Mouse (Mus musculus) intestine, embryonic 14.5 days (tissue): ENCODE measurements around the gene Spout1. TPM values are rescaled to one million over a fixed set of nuclear protein-coding genes. Genes with fewer than 3 reads are reported as not detected.

Experiments used
- ATAC-seq: fragments of 200-750 bp; cut with Nextera tagmentation; replicated peaks from 2 replicates; pipeline ENCODE4 v1.8.0; 2017; ENCODE audit warnings: low read depth, moderate number of reproducible peaks, moderate TSS enrichment, moderate library complexity; ENCODE audit not compliant: low FRiP score, low TSS enrichment
- DNase-seq: peaks from one replicate; pipeline ENCODE4 v3.0.0-alpha.2; 2018; ENCODE audit warnings: low spot score
- H3K27ac ChIP-seq: fragments of 300-500 bp; sonication (generic); 2 replicates; pipeline ENCODE4 v1.5.1; 2014; ENCODE audit warnings: low read depth, mild to moderate bottlenecking, control low read depth
- H3K27me3 ChIP-seq: fragments of 300-500 bp; sonication (generic); replicated peaks from 2 replicates; pipeline ENCODE4 v1.6.1; 2014; ENCODE audit warnings: low read length, control low read depth; ENCODE audit not compliant: control insufficient read depth, insufficient read depth
- H3K36me3 ChIP-seq: fragments of 300-500 bp; sonication (generic); 2 replicates; pipeline ENCODE4 v1.6.1; 2014; ENCODE audit warnings: low read length, control low read depth; ENCODE audit not compliant: control insufficient read depth, insufficient read depth
- H3K4me1 ChIP-seq: fragments of 300-500 bp; sonication (generic); replicated peaks from 2 replicates; pipeline ENCODE4 v1.6.1; 2014; ENCODE audit warnings: low read length, control low read depth, mixed read lengths; ENCODE audit not compliant: control insufficient read depth, insufficient read depth
- H3K4me2 ChIP-seq: fragments of 300-500 bp; sonication (generic); 2 replicates; pipeline ENCODE4 v1.6.1; 2014; ENCODE audit warnings: low read length
- H3K4me3 ChIP-seq: fragments of 300-500 bp; sonication (generic); 2 replicates; pipeline ENCODE4 v1.5.1; 2014; ENCODE audit warnings: low read depth, low read length, control low read depth, mixed read lengths
- H3K9ac ChIP-seq: fragments of 300-500 bp; sonication (generic); 2 replicates; pipeline ENCODE4 v1.6.1; 2014; ENCODE audit warnings: mild to moderate bottlenecking, low read length
- H3K9me3 ChIP-seq: fragments of 300-500 bp; sonication (generic); 2 replicates; pipeline ENCODE4 v1.6.1; 2016; ENCODE audit warnings: low read length, control low read depth; ENCODE audit not compliant: control insufficient read depth
- WGBS: fragments of 180-500 bp; shearing (Covaris S2); extraction: QIAGEN DNeasy Blood & Tissue Kit; methylation state at CpG from one replicate; pipeline ENCODE4 v1.1.7; 2014; 5-methylcytosine and 5-hydroxymethylcytosine counted together
- polyA plus RNA-seq: library from polyadenylated mRNA; unstranded; fragments of >200 nt; fragmentation: Nextera tagmentation; extraction: Ambion mirVana; gene quantifications from 2 replicates; pipeline ENCODE4 v1.2.1, GENCODE M21; 2014

The Spout1 gene
- polyA plus RNA-seq, result 71.1 and 74.1 TPM in 2 replicates

- Histone ChIP-seq H3K4me2 (peak within 1 kb of the TSS; percentile 89), H3K36me3 (peaks cover 36% of the 10 kb centered on the region), H3K9ac (peak within 1 kb of the TSS; percentile 78), H3K27ac (0 out of 2 replicates have a peak within 1 kb of the TSS, but pooled peaks have one; percentile 22), H3K27me3 (no peaks in the 10 kb centered on the region), H3K9me3 (0 out of 2 replicates have a peak, but pooled peaks cover 3% of the 10 kb centered on the region), H3K4me3 (peak within 1 kb of the TSS; percentile 84), H3K4me1 (peaks cover 8% of the 10 kb centered on the region)
- WGBS, result 3% methylated on average over 53 of the region's 54 CpGs
- ATAC-seq (peak; percentile 98), DNase-seq (peak; percentile 94)
These were observed at the start of gene Spout1 for GRCm38 (mm10) chr2:30177700-30178675. Gene Spout1, minus strand, starts transcription at chr2:30178459.

- WGBS, result 92% methylated on average over 5 of the region's 5 CpGs
- H3K4me3 ChIP-seq, result no peak overlapping the region
- no peaks in the 10 kb centered on the region for H3K9me3 ChIP-seq
- H3K4me2 ChIP-seq, result no peak overlapping the region
- no peak for ATAC-seq
- no peak overlapping the region for H3K9ac ChIP-seq
- DNase-seq, result no peak
- H3K27ac ChIP-seq, result no peak overlapping the region
- no peaks in the 10 kb centered on the region for H3K27me3 ChIP-seq
- no peaks in the 10 kb centered on the region for H3K4me1 ChIP-seq
- no peaks in the 10 kb centered on the region for H3K36me3 ChIP-seq
These were observed 38.0 kb upstream of the Spout1 start for GRCm38 (mm10) chr2:30216293-30216692.

- Histone ChIP-seq H3K9me3 (no peaks in the 10 kb centered on the region), H3K4me1 (no peaks in the 10 kb centered on the region), H3K27me3 (no peaks in the 10 kb centered on the region), H3K9ac (no peak overlapping the region), H3K4me2 (no peak overlapping the region), H3K36me3 (no peaks in the 10 kb centered on the region), H3K4me3 (no peak overlapping the region), H3K27ac (no peak overlapping the region)
- 44% methylated on average over 6 of the region's 6 CpGs for WGBS
- ATAC-seq, result no peak
- no peak for DNase-seq
These were observed 37.2 kb upstream of the Spout1 start for GRCm38 (mm10) chr2:30215493-30215892.

- Histone ChIP-seq H3K4me2 (no peak overlapping the region), H3K4me3 (no peak overlapping the region), H3K27me3 (no peaks in the 10 kb centered on the region), H3K27ac (no peak overlapping the region), H3K9me3 (no peaks in the 10 kb centered on the region), H3K36me3 (no peaks in the 10 kb centered on the region), H3K4me1 (no peaks in the 10 kb centered on the region), H3K9ac (no peak overlapping the region)
- ATAC-seq (no peak), DNase-seq (no peak)
- WGBS, result 61% methylated on average over 3 of the region's 3 CpGs
These were observed 36.5 kb upstream of the Spout1 start for GRCm38 (mm10) chr2:30214745-30215144.

GRCm38 (mm10) chr2:30212951-30213350, 34.7 kb upstream of the Spout1 start:
- Histone ChIP-seq H3K27ac (no peak overlapping the region), H3K4me3 (no peak overlapping the region), H3K4me2 (no peak overlapping the region), H3K9ac (no peak overlapping the region), H3K36me3 (no peaks in the 10 kb centered on the region), H3K27me3 (no peaks in the 10 kb centered on the region), H3K4me1 (no peaks in the 10 kb centered on the region), H3K9me3 (no peaks in the 10 kb centered on the region)
- DNase-seq (no peak), ATAC-seq (no peak)
- WGBS, result 42% methylated on average over 1 of the region's 1 CpGs

GRCm38 (mm10) chr2:30212169-30212545, 33.9 kb upstream of the Spout1 start:
- no peak overlapping the region for H3K27ac ChIP-seq
- no peak overlapping the region for H3K4me2 ChIP-seq
- no peaks in the 10 kb centered on the region for H3K4me1 ChIP-seq
- 72% methylated on average over 4 of the region's 4 CpGs for WGBS
- H3K36me3 ChIP-seq, result no peaks in the 10 kb centered on the region
- H3K4me3 ChIP-seq, result no peak overlapping the region
- DNase-seq (no peak), ATAC-seq (no peak)
- H3K9ac ChIP-seq, result no peak overlapping the region
- H3K9me3 ChIP-seq, result no peaks in the 10 kb centered on the region
- H3K27me3 ChIP-seq, result no peaks in the 10 kb centered on the region

- no peak overlapping the region for H3K9ac ChIP-seq
- no peak overlapping the region for H3K27ac ChIP-seq
- H3K4me2 ChIP-seq, result no peak overlapping the region
- WGBS, result 59% methylated on average over 6 of the region's 6 CpGs
- DNase-seq (no peak), ATAC-seq (no peak)
- H3K9me3 ChIP-seq, result no peaks in the 10 kb centered on the region
- no peaks in the 10 kb centered on the region for H3K27me3 ChIP-seq
- H3K4me1 ChIP-seq, result no peaks in the 10 kb centered on the region
- no peak overlapping the region for H3K4me3 ChIP-seq
- H3K36me3 ChIP-seq, result no peaks in the 10 kb centered on the region
These were observed 33.3 kb upstream of the Spout1 start for GRCm38 (mm10) chr2:30211408-30212168.

- H3K27me3 ChIP-seq, result no peaks in the 10 kb centered on the region
- no peak overlapping the region for H3K9ac ChIP-seq
- ATAC-seq (no peak), DNase-seq (no peak)
- no peaks in the 10 kb centered on the region for H3K9me3 ChIP-seq
- H3K36me3 ChIP-seq, result no peaks in the 10 kb centered on the region
- H3K4me2 ChIP-seq, result no peak overlapping the region
- whole genome bisulfite sequencing, result 62% methylated on average over 5 of the region's 5 CpGs
- H3K4me3 ChIP-seq, result no peak overlapping the region
- no peak overlapping the region for H3K27ac ChIP-seq
- peaks cover 5% of the 10 kb centered on the region for H3K4me1 ChIP-seq
These were observed 29.6 kb upstream of the Spout1 start for GRCm38 (mm10) chr2:30207886-30208285.
